Mouse (Mus musculus) intestine, embryonic 15.5 days (tissue): ENCODE data around the gene Grk5. TPM values are rescaled to one million over a fixed set of nuclear protein-coding genes. Genes with fewer than 3 reads are reported as not detected.
A peak's percentile ranks its signal among the peaks of the same experiment; 100 is the strongest.
"Not testable (repeated sequence)": the region's sequence is repeated elsewhere in the genome, so short reads cannot be mapped to it uniquely, and the experiment has no call there.

Experiments
- ATAC-seq: fragments of 200-750 bp; cut with Nextera tagmentation; 2 replicates; pipeline ENCODE4 v1.8.0; 2017; ENCODE audit warnings: moderate TSS enrichment, moderate library complexity
- H3K27ac ChIP-seq: fragments of 300-500 bp; sonication (generic); 2 replicates; pipeline ENCODE4 v1.5.1; 2015; ENCODE audit warnings: mild to moderate bottlenecking, inconsistent platforms
- H3K27me3 ChIP-seq: fragments of 300-500 bp; sonication (generic); replicated peaks from 2 replicates; pipeline ENCODE4 v1.6.1; 2015; ENCODE audit warnings: inconsistent platforms
- H3K36me3 ChIP-seq: fragments of 300-500 bp; sonication (generic); 2 replicates; pipeline ENCODE4 v1.6.1; 2015; ENCODE audit warnings: inconsistent platforms
- H3K4me1 ChIP-seq: fragments of 300-500 bp; sonication (generic); replicated peaks from 2 replicates; pipeline ENCODE4 v1.6.1; 2015; ENCODE audit warnings: inconsistent platforms
- H3K4me2 ChIP-seq: fragments of 300-500 bp; sonication (generic); replicated peaks from 2 replicates; pipeline ENCODE4 v1.6.1; 2015; ENCODE audit warnings: mild to moderate bottlenecking, inconsistent platforms
- H3K4me3 ChIP-seq: fragments of 300-500 bp; sonication (generic); replicated peaks from 2 replicates; pipeline ENCODE4 v1.5.1; 2015; ENCODE audit warnings: inconsistent platforms
- H3K9ac ChIP-seq: fragments of 300-500 bp; sonication (generic); 2 replicates; pipeline ENCODE4 v1.6.1; 2015; ENCODE audit warnings: inconsistent platforms
- H3K9me3 ChIP-seq: fragments of 300-500 bp; sonication (generic); 2 replicates; pipeline ENCODE4 v1.6.1; 2016; ENCODE audit warnings: inconsistent platforms
- WGBS: fragments of 180-500 bp; shearing (Covaris S2); methylation state at CpG from one replicate; pipeline ENCODE4 v1.1.7; 2015; 5-methylcytosine and 5-hydroxymethylcytosine counted together
- polyA plus RNA-seq: library from polyadenylated mRNA; unstranded; fragments of >200 nt; fragmentation: Nextera tagmentation; extraction: Ambion mirVana; gene quantifications from 2 replicates; pipeline ENCODE4 v1.2.1, GENCODE M21; 2015

The Grk5 gene
- polyA plus RNA-seq, 1 experiment from 2014 or later: 2.0 TPM

DNA sequence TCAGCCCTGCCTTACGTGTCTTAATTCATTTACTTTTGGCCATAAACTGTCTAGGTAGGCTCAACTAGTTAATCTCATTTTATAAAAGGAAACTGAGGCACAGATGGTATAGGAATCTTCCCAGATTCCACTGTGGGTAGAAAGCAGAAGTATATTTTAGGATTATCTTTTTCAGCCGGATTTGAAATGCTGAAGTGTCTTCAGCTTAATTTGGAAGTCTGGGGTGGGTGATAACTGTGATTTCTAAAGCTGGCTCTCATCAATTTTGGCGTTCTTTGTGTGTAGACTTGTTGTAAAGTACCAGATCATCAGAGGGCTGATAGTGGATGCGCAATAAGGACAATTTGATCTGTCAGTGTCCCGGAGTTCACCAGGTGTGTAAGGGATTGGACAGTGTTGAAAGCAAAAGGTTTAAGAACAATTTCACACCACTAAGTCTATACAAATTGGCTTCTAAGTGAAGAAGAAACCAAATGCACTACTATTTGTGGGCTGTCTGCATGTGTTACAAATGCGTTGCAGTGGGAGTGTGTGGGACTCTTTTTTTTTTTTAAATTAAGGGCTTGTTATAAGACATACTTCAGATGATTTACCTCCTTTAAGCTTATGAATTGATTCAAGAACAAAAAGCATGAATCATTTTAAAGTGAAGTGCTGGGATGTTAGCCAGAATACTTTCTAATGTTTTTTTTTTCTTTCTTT is 27.5 kb downstream of the Grk5 start:
- Histone ChIP-seq H3K4me1 (no peaks in the 10 kb centered on the region), H3K27me3 (no peaks in the 10 kb centered on the region), H3K27ac (no peak overlapping the region), H3K9ac (no peak overlapping the region), H3K4me3 (no peak overlapping the region), H3K4me2 (no peak overlapping the region), H3K9me3 (no peaks in the 10 kb centered on the region), H3K36me3 (no peaks in the 10 kb centered on the region)
- 87% methylated on average over 6 of the region's 6 CpGs for WGBS
- no peak for ATAC-seq

DNA sequence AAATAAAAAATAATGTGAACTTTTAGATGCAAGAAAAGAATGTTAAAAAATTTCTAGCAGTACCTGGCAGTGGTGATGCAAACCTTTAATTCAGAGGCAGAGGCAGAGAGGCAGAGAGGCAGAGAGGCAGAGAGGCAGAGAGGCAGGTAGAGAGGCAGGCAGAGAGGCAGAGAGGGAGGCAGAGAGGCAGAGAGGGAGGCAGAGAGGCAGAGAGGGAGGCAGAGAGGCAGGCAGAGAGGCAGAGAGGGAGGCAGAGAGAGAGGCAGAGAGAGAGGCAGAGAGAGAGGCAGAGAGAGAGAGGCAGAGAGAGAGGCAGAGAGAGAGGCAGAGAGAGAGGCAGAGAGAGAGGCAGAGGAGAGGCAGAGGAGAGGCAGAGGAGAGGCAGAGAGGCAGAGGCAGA is 35.0 kb downstream of the Grk5 start:
- H3K36me3 ChIP-seq, H3K27me3 ChIP-seq, H3K27ac ChIP-seq, H3K9ac ChIP-seq, H3K9me3 ChIP-seq, H3K4me2 ChIP-seq, H3K4me3 ChIP-seq, ATAC-seq, H3K4me1 ChIP-seq: not testable (repeated sequence)

GRCm38 (mm10) chr19:60935001-60935400 is 45.5 kb downstream of the Grk5 start:
- Histone ChIP-seq H3K4me3 (no peak overlapping the region), H3K27ac (no peak overlapping the region), H3K36me3 (no peaks in the 10 kb centered on the region), H3K9me3 (no peaks in the 10 kb centered on the region), H3K9ac (no peak overlapping the region), H3K4me1 (no peaks in the 10 kb centered on the region), H3K27me3 (no peaks in the 10 kb centered on the region), H3K4me2 (no peak overlapping the region)
- ATAC-seq: no peak

- Histone ChIP-seq H3K27ac (no peak overlapping the region), H3K36me3 (no peaks in the 10 kb centered on the region), H3K9ac (no peak overlapping the region), H3K4me3 (no peak overlapping the region), H3K4me2 (no peak overlapping the region), H3K9me3 (no peaks in the 10 kb centered on the region), H3K4me1 (no peaks in the 10 kb centered on the region), H3K27me3 (no peaks in the 10 kb centered on the region)
- no peak for ATAC-seq
- 59% methylated on average over 1 of the region's 1 CpGs for WGBS
Observed at GRCm38 (mm10) chr19:60939954-60940379, 50.4 kb downstream of the Grk5 start.

GRCm38 (mm10) chr19:60940866-60941265 is 51.3 kb downstream of the Grk5 start:
- H3K4me1 ChIP-seq: no peaks in the 10 kb centered on the region; the same call in 1 of the 2 replicates
- H3K4me3 ChIP-seq: no peak overlapping the region
- H3K27me3 ChIP-seq: no peaks in the 10 kb centered on the region
- no peak overlapping the region for H3K27ac ChIP-seq
- H3K4me2 ChIP-seq: no peak overlapping the region
- H3K9ac ChIP-seq: no peak overlapping the region
- H3K9me3 ChIP-seq: no peaks in the 10 kb centered on the region
- WGBS: 89% methylated on average over 1 of the region's 1 CpGs
- no peak for ATAC-seq
- H3K36me3 ChIP-seq: no peaks in the 10 kb centered on the region

GRCm38 (mm10) chr19:60945801-60946311 is 56.3 kb downstream of the Grk5 start:
- Histone ChIP-seq H3K4me3 (no peak overlapping the region), H3K36me3 (no peaks in the 10 kb centered on the region), H3K9me3 (no peaks in the 10 kb centered on the region), H3K4me2 (no peak overlapping the region), H3K27me3 (no peaks in the 10 kb centered on the region), H3K4me1 (peaks cover 8% of the 10 kb centered on the region), H3K9ac (no peak overlapping the region), H3K27ac (peak overlapping the region; percentile 24)
- peak; percentile 71 for ATAC-seq
- 45% methylated on average over 3 of the region's 3 CpGs for WGBS

DNA sequence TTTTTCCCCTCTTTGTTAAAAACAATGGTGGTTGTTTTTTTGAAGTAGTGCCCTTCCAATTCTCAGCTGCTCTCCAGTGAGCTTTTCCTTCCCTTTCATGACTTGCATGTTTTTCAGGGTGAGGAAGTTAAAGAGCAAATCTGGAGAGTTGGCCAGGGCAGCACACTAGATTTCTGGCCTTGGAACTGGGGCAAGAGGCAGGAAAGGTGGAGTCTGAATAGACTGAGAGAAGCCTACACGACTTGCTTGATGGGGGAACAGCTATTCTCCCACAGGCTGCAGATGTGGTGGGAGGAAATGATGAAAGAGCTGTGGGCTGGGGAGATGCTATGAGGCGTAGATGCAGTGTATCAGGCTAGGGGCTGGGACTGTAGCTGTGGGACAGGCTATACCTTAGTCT is 57.1 kb downstream of the Grk5 start:
- H3K27me3 ChIP-seq: no peaks in the 10 kb centered on the region
- no peaks in the 10 kb centered on the region for H3K36me3 ChIP-seq
- no peak for ATAC-seq
- no peak overlapping the region for H3K9ac ChIP-seq
- peak overlapping the region; percentile 51; the same call in 1 of the 2 replicates for H3K27ac ChIP-seq
- no peak overlapping the region for H3K4me2 ChIP-seq
- H3K4me1 ChIP-seq: peaks cover 8% of the 10 kb centered on the region
- 65% methylated on average over 2 of the region's 2 CpGs for WGBS
- H3K4me3 ChIP-seq: no peak overlapping the region
- H3K9me3 ChIP-seq: no peaks in the 10 kb centered on the region

- H3K9me3 ChIP-seq: no peaks in the 10 kb centered on the region
- no peak overlapping the region for H3K27ac ChIP-seq
- H3K4me1 ChIP-seq: peaks cover 8% of the 10 kb centered on the region
- WGBS: 37% methylated on average over 1 of the region's 1 CpGs
- H3K4me3 ChIP-seq: no peak overlapping the region
- no peak overlapping the region for H3K9ac ChIP-seq
- ATAC-seq: no peak
- H3K4me2 ChIP-seq: no peak overlapping the region
- no peaks in the 10 kb centered on the region for H3K27me3 ChIP-seq
- H3K36me3 ChIP-seq: no peaks in the 10 kb centered on the region
Observed at GRCm38 (mm10) chr19:60948996-60949395, 59.4 kb downstream of the Grk5 start.

GRCm38 (mm10) chr19:60950056-60950869 is 60.7 kb downstream of the Grk5 start:
- no peak for ATAC-seq

DNA sequence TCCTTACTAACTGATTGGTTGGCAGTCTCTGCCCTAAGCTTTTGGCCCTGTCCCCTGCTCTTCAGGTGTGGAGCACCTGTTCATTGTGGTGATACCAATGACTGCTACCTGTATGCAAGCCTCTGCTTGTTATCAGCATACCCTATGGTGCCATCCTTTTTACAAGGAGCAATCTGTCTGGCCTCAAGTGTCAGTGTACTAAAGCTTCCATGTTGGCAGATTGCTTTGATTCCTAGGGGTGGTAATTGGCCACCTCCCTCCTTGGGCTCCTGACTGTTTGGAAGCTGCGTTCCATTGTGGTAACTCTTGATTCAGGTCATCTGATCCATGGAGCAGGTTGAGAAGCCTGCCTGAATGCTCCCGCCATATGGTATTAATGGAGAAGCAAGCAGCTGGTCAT is 65.6 kb downstream of the Grk5 start:
- Histone ChIP-seq H3K36me3 (no peaks in the 10 kb centered on the region), H3K9ac (no peak overlapping the region), H3K4me3 (no peak overlapping the region), H3K4me2 (no peak overlapping the region), H3K27me3 (no peaks in the 10 kb centered on the region), H3K9me3 (no peaks in the 10 kb centered on the region), H3K27ac (no peak overlapping the region), H3K4me1 (no peaks in the 10 kb centered on the region)
- no peak for ATAC-seq
- 84% methylated on average over 2 of the region's 2 CpGs for WGBS

More at GRCm38 (mm10) chr19:60950056-60950869, 60.7 kb downstream of the Grk5 start:
- Histone ChIP-seq H3K4me1 (peaks cover 8% of the 10 kb centered on the region), H3K4me3 (no peak overlapping the region), H3K36me3 (no peaks in the 10 kb centered on the region), H3K9ac (no peak overlapping the region), H3K4me2 (no peak overlapping the region), H3K9me3 (no peaks in the 10 kb centered on the region), H3K27ac (no peak overlapping the region), H3K27me3 (no peaks in the 10 kb centered on the region)
- 78% methylated on average over 7 of the region's 7 CpGs for WGBS

- Histone ChIP-seq H3K4me3 (no peak overlapping the region), H3K36me3 (no peaks in the 10 kb centered on the region), H3K4me1 (no peaks in the 10 kb centered on the region), H3K27ac (no peak overlapping the region), H3K4me2 (no peak overlapping the region), H3K9me3 (no peaks in the 10 kb centered on the region), H3K9ac (no peak overlapping the region), H3K27me3 (no peaks in the 10 kb centered on the region)
- no peak for ATAC-seq
- WGBS: 100% methylated on average over 1 of the region's 1 CpGs
Observed at GRCm38 (mm10) chr19:60955712-60956111, 66.2 kb downstream of the Grk5 start.

- no peaks in the 10 kb centered on the region for H3K27me3 ChIP-seq
Observed at GRCm38 (mm10) chr19:60956198-60956750, 66.7 kb downstream of the Grk5 start.

More at GRCm38 (mm10) chr19:60956198-60956750, 66.7 kb downstream of the Grk5 start:
- Histone ChIP-seq H3K27ac (no peak overlapping the region), H3K4me2 (no peak overlapping the region), H3K9ac (no peak overlapping the region), H3K4me3 (no peak overlapping the region), H3K4me1 (no peaks in the 10 kb centered on the region), H3K36me3 (no peaks in the 10 kb centered on the region), H3K9me3 (no peaks in the 10 kb centered on the region)
- ATAC-seq: no peak
